Mouse (Mus musculus) embryonic facial prominence, embryonic 15.5 days (tissue): ENCODE results near the gene Zup1. TPM values are rescaled to one million over a fixed set of nuclear protein-coding genes. Genes with fewer than 3 reads are reported as not detected.
A peak's percentile ranks its signal among the peaks of the same experiment; 100 is the strongest.
"Not testable (repeated sequence)": the region's sequence is repeated elsewhere in the genome, so short reads cannot be mapped to it uniquely, and the experiment has no call there.

Source experiments
- ATAC-seq: fragments of 200-750 bp; cut with Nextera tagmentation; 2 replicates; pipeline ENCODE4 v1.8.0; 2017; ENCODE audit warnings: low read depth, moderate TSS enrichment; ENCODE audit not compliant: insufficient number of reproducible peaks, low FRiP score, low TSS enrichment
- H3K27ac ChIP-seq: fragments of 300-500 bp; sonication (generic); replicated peaks from 2 replicates; pipeline ENCODE4 v1.5.1; 2015; ENCODE audit warnings: mild to moderate bottlenecking, inconsistent platforms
- H3K27me3 ChIP-seq: fragments of 300-500 bp; sonication (generic); 2 replicates; pipeline ENCODE4 v1.6.1; 2015; ENCODE audit warnings: inconsistent platforms
- H3K36me3 ChIP-seq: fragments of 300-500 bp; sonication (generic); 2 replicates; pipeline ENCODE4 v1.6.1; 2015; ENCODE audit warnings: mild to moderate bottlenecking, inconsistent platforms
- H3K4me1 ChIP-seq: fragments of 300-500 bp; sonication (generic); 2 replicates; pipeline ENCODE4 v1.6.1; 2015; ENCODE audit warnings: inconsistent platforms
- H3K4me2 ChIP-seq: fragments of 300-500 bp; sonication (generic); replicated peaks from 2 replicates; pipeline ENCODE4 v1.6.1; 2015; ENCODE audit warnings: mild to moderate bottlenecking, inconsistent platforms
- H3K4me3 ChIP-seq: fragments of 300-500 bp; sonication (generic); replicated peaks from 2 replicates; pipeline ENCODE4 v1.5.1; 2015; ENCODE audit warnings: mild to moderate bottlenecking, inconsistent platforms
- H3K9ac ChIP-seq: fragments of 300-500 bp; sonication (generic); 2 replicates; pipeline ENCODE4 v1.6.1; 2015; ENCODE audit warnings: inconsistent platforms
- H3K9me3 ChIP-seq: fragments of 300-500 bp; sonication (generic); replicated peaks from 2 replicates; pipeline ENCODE4 v1.6.1; 2016; ENCODE audit warnings: inconsistent platforms
- WGBS: fragments of 180-500 bp; shearing (Covaris S2); methylation state at CpG from one replicate; pipeline ENCODE4 v1.1.7; 2015; 5-methylcytosine and 5-hydroxymethylcytosine counted together
- polyA plus RNA-seq: library from polyadenylated mRNA; unstranded; fragments of >200 nt; fragmentation: Nextera tagmentation; extraction: Ambion mirVana; gene quantifications from 2 replicates; pipeline ENCODE4 v1.2.1, GENCODE M21; 2015

Gene Zup1
- polyA plus RNA-seq, result 20.9 and 22.9 TPM in 2 replicates

- peak within 1 kb of the TSS; percentile 81 for H3K9ac ChIP-seq
- H3K4me2 ChIP-seq, result peak within 1 kb of the TSS; percentile 61
- H3K4me1 ChIP-seq, result peaks cover 4% of the 10 kb centered on the region; the same call in 1 of the 2 replicates
- H3K27ac ChIP-seq, result peak within 1 kb of the TSS; percentile 88
- peak within 1 kb of the TSS; percentile 86 for H3K4me3 ChIP-seq
- H3K9me3 ChIP-seq, result no peaks in the 10 kb centered on the region
- WGBS, result 2% methylated on average over 42 of the region's 42 CpGs
- H3K36me3 ChIP-seq, result 0 out of 2 replicates have a peak, but pooled peaks cover 3% of the 10 kb centered on the region
- no peaks in the 10 kb centered on the region for H3K27me3 ChIP-seq
- ATAC-seq, result peak; percentile 92
These were observed at the start of gene Zup1 for GRCm38 (mm10) chr10:33950803-33951583. Gene Zup1, minus strand, starts transcription at chr10:33951269.

DNA sequence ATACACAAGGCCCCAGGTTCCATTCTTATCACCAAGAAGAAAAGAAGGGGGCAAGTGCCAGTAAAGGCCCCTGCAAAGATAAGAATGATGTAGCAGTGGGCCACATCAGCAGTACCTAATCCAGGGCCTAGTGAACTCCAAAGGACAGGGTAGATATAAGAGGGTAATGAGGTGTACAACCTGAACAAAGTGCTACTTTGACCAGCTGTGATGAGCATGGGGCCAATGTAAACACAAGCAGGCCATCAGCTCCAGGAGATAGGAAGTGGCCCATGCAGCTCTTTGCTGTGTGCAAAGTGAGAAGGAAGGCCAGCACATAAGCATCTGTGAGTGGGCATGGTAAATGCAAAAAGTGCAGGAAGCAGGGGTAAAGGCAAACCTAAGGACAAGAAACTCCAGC lies 47.3 kb upstream of the Zup1 start:
- H3K36me3 ChIP-seq, result peaks cover 65% of the 10 kb centered on the region
- H3K4me3 ChIP-seq, result no peak overlapping the region
- no peaks in the 10 kb centered on the region for H3K4me1 ChIP-seq
- H3K27ac ChIP-seq, result no peak overlapping the region
- H3K9ac ChIP-seq, result no peak overlapping the region
- H3K4me2 ChIP-seq, result no peak overlapping the region
- H3K9me3 ChIP-seq, result no peaks in the 10 kb centered on the region
- no peaks in the 10 kb centered on the region for H3K27me3 ChIP-seq
- no peak for ATAC-seq

DNA sequence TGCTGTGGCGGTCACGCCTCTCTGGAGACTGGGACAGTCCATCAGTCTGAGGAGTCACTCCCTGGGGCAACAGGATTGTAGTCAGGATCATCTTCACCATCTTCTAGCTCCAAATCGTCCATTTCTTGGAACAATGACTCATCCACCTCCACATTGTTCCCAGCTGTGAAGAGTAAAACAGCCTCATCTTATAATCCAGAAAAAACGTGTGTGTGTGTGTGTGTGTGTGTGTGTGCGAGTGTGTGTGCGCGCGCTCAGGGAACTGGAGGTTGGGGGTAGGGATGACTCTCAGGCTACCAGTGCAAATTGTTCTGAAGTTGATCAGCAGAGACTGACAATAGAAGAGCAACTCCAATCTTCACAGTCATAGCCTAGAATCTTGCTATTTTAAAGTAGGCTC lies 45.6 kb upstream of the Zup1 start:
- not testable (repeated sequence) for H3K27ac ChIP-seq, H3K27me3 ChIP-seq, H3K9me3 ChIP-seq, H3K4me1 ChIP-seq, ATAC-seq, H3K4me3 ChIP-seq, H3K4me2 ChIP-seq, H3K9ac ChIP-seq
- WGBS, result 90% methylated on average over 6 of the region's 8 CpGs
- H3K36me3 ChIP-seq, result peaks cover 68% of the 10 kb centered on the region

- no peak for ATAC-seq
These were observed 35.7 kb upstream of the Zup1 start for GRCm38 (mm10) chr10:33986771-33987170.

DNA sequence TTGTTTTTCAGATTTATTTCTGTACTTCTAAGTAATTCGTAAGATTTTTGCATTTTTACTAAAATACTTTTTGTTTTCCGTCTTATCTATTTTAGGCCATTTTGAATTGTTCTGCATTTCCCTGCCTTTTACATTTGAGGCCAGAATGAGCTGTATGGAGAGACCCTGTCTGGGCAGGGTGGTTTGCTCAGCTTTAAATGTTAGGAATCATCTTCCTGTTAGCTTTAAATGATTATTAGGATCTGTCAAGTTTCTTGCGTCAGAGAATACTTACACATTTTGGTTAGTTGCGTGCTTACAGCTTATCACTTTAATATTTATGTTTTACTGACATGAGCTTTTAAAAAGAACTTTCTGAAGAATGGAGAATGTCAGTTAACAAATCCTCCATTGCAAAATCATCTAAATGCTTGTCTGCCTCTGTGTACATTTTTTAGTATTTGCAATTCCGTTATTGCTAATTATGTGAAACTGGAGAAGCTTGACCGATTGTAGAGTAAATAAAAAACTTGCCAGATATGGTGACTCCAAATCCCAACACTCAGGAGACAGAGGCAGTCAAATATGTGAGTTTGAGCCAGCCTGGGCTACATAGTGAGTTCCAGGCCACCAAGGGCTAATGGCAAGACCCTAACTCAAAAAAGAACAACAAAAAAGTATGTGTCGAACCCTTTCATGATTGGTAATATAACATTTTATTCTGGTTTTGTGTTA lies 23.9 kb upstream of the Zup1 start:
- H3K36me3 ChIP-seq, result no peaks in the 10 kb centered on the region
- WGBS, result 83% methylated on average over 7 of the region's 7 CpGs
- no peak overlapping the region for H3K9ac ChIP-seq
- no peaks in the 10 kb centered on the region for H3K4me1 ChIP-seq
- no peak overlapping the region for H3K27ac ChIP-seq
- H3K9me3 ChIP-seq, result no peaks in the 10 kb centered on the region; the same call in 1 of the 2 replicates
- no peak overlapping the region for H3K4me2 ChIP-seq
- H3K27me3 ChIP-seq, result no peaks in the 10 kb centered on the region
- no peak overlapping the region for H3K4me3 ChIP-seq
- no peak for ATAC-seq

More at GRCm38 (mm10) chr10:33986771-33987170, 35.7 kb upstream of the Zup1 start:
- H3K27me3 ChIP-seq, result no peaks in the 10 kb centered on the region
- H3K4me3 ChIP-seq, result no peak overlapping the region
- peaks cover 7% of the 10 kb centered on the region; the same call in 1 of the 2 replicates for H3K36me3 ChIP-seq
- H3K4me2 ChIP-seq, result no peak overlapping the region
- H3K9me3 ChIP-seq, result no peaks in the 10 kb centered on the region
- no peaks in the 10 kb centered on the region for H3K4me1 ChIP-seq
- WGBS, result 13% methylated on average over 4 of the region's 4 CpGs
- H3K9ac ChIP-seq, result no peak overlapping the region
- H3K27ac ChIP-seq, result no peak overlapping the region

GRCm38 (mm10) chr10:33952509-33952908 lies 1.4 kb upstream of the Zup1 start:
- no peaks in the 10 kb centered on the region for H3K27me3 ChIP-seq
- no peak for ATAC-seq
- H3K36me3 ChIP-seq, result 0 out of 2 replicates have a peak, but pooled peaks cover 3% of the 10 kb centered on the region
- 75% methylated on average over 3 of the region's 3 CpGs for WGBS
- H3K27ac ChIP-seq, result no peak overlapping the region
- H3K9ac ChIP-seq, result no peak overlapping the region
- H3K4me2 ChIP-seq, result no peak overlapping the region
- peaks cover 4% of the 10 kb centered on the region; the same call in 1 of the 2 replicates for H3K4me1 ChIP-seq
- no peak overlapping the region for H3K4me3 ChIP-seq
- no peaks in the 10 kb centered on the region for H3K9me3 ChIP-seq

- Histone ChIP-seq H3K4me3 (no peak overlapping the region), H3K9ac (no peak overlapping the region), H3K4me1 (peaks cover 4% of the 10 kb centered on the region; the same call in 1 of the 2 replicates), H3K36me3 (peaks cover 28% of the 10 kb centered on the region; the same call in 1 of the 2 replicates), H3K27ac (no peak overlapping the region), H3K27me3 (no peaks in the 10 kb centered on the region), H3K9me3 (no peaks in the 10 kb centered on the region), H3K4me2 (no peak overlapping the region)
- ATAC-seq, result no peak
- 88% methylated on average over 2 of the region's 2 CpGs for WGBS
These were observed 4.7 kb downstream of the Zup1 start for GRCm38 (mm10) chr10:33946336-33946735.

DNA sequence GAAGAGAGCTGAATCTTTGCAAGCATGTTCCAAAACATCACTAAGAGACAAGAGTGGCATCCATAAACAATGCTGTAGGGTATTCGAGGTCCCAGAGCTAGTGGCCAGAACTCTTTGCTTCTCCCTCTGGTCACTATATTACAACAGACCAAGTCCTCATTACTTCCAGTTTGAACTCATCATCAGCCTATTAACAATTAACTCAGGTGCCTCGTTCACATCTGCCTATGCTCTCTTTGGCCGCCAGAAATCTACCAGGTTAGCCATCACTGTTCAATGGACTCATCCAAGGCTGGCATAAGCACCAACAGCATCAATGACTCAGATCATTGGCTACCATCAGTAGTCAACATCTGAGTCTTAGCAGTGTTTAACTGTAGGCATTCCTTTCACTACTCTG lies 5.7 kb downstream of the Zup1 start:
- Histone ChIP-seq H3K4me2 (no peak overlapping the region), H3K4me3 (no peak overlapping the region), H3K4me1 (peaks cover 4% of the 10 kb centered on the region; the same call in 1 of the 2 replicates), H3K9me3 (no peaks in the 10 kb centered on the region), H3K27me3 (no peaks in the 10 kb centered on the region), H3K36me3 (peaks cover 29% of the 10 kb centered on the region; the same call in 1 of the 2 replicates), H3K27ac (no peak overlapping the region), H3K9ac (no peak overlapping the region)
- no peak for ATAC-seq
- WGBS, result 91% methylated on average over 3 of the region's 3 CpGs

DNA sequence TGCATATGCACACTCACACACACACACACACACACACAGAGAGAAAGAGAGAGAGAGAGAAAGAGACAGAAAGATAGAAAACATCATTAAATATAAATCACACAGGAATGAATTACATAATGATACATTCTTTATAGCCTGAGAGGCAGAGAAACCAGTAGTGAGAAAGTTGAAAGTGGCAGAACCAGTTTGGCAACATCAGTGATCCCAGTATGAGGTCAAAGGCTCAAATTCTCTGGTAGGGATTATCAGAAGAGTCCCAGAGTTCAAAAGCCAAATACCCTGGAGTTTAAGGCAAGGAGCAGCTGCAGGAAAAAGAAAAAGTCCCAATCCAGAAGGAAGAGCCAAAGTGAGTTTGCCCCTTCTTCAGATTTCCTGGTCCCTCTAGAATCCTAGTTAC lies 10.4 kb downstream of the Zup1 start:
- H3K9ac ChIP-seq, result no peak overlapping the region
- no peaks in the 10 kb centered on the region for H3K27me3 ChIP-seq
- no peaks in the 10 kb centered on the region for H3K4me1 ChIP-seq
- H3K9me3 ChIP-seq, result no peaks in the 10 kb centered on the region
- no peak overlapping the region for H3K4me2 ChIP-seq
- ATAC-seq, result no peak
- H3K27ac ChIP-seq, result no peak overlapping the region
- no peak overlapping the region for H3K4me3 ChIP-seq
- peaks cover 56% of the 10 kb centered on the region for H3K36me3 ChIP-seq

DNA sequence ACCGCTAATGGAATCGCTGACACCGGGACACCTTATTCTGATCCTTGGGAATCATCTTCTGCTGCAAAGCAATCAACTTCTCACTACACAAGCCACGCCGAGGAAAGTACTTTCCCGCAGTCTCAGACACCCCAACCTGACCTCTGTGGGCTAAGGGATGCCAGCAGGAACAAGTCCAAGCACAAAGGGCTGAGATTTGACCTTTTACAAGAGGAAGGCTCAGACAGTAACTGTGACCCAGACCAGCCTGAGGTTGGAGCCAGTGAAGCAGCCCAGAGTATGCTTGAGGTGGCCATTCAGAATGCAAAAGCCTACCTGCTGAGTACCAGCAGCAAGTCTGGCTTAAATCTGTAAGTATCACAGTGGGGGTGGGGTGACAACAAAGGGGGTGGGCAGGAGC lies 45.6 kb downstream of the Zup1 start:
- ATAC-seq, result no peak
- no peak overlapping the region for H3K9ac ChIP-seq

More for the DNA sequence above, 45.6 kb downstream of the Zup1 start:
- H3K27me3 ChIP-seq, result no peaks in the 10 kb centered on the region
- H3K36me3 ChIP-seq, result no peaks in the 10 kb centered on the region
- no peak overlapping the region for H3K27ac ChIP-seq
- 3% methylated on average over 6 of the region's 6 CpGs for WGBS
- H3K4me3 ChIP-seq, result peak overlapping the region; percentile 48
- no peaks in the 10 kb centered on the region for H3K9me3 ChIP-seq
- peak overlapping the region; percentile 72 for H3K4me2 ChIP-seq
- H3K4me1 ChIP-seq, result no peaks in the 10 kb centered on the region
